Mouse (Mus musculus): ENCODE results near the gene Smad3.
A peak's percentile ranks its signal among the peaks of the same experiment; 100 is the strongest.

Gene Smad3

DNA sequence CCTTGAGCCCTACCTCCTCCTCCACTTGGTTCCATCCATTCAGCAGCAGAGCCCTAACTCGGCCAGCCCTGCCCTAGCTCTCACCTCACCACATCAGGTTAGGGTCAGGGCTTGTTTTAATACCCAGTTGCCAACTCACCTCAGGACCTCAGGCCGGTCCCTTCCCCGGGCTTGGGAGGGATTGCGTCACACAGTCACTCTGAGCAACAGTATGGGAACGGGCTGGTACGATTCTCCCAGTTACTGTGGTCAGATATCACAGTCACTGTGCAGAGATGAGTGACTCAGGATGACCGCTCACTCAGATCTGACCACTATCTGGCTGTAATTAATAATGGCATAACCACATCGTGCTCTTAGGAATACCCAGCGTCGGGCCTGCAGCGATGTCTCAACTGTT lies 14.0 kb downstream of the Smad3 start:
- no peak for DNase-seq

- no peak for DNase-seq
Measured at GRCm38 (mm10) chr9:63742887-63743660, 14.7 kb downstream of the Smad3 start.

GRCm38 (mm10) chr9:63742318-63742717 lies 15.5 kb downstream of the Smad3 start:
- DNase-seq, result no peak

DNA sequence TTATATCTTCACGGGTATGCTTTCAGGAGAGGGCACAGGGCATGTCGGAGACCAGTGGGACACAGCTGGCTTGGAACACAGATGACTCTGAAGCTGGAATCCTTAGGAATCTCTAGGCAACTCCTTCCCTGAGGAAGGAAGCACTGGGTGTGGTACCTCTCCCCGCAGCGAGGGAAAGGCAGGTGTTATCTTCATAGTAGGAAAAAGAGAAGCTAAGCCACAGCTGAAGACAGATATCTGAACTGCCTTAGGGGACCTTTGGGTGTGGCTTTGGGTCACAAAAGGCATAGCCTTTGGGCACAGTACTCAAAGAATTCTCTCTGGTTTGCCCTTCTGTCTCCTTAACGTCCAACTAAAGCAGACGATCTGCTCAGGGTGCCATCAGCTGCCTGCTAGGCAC lies 16.0 kb downstream of the Smad3 start:
- DNase-seq, result no peak

GRCm38 (mm10) chr9:63740320-63740841 lies 17.4 kb downstream of the Smad3 start:
- no peak for DNase-seq

GRCm38 (mm10) chr9:63738830-63739229 lies 19.0 kb downstream of the Smad3 start:
- DNase-seq, result no peak

DNA sequence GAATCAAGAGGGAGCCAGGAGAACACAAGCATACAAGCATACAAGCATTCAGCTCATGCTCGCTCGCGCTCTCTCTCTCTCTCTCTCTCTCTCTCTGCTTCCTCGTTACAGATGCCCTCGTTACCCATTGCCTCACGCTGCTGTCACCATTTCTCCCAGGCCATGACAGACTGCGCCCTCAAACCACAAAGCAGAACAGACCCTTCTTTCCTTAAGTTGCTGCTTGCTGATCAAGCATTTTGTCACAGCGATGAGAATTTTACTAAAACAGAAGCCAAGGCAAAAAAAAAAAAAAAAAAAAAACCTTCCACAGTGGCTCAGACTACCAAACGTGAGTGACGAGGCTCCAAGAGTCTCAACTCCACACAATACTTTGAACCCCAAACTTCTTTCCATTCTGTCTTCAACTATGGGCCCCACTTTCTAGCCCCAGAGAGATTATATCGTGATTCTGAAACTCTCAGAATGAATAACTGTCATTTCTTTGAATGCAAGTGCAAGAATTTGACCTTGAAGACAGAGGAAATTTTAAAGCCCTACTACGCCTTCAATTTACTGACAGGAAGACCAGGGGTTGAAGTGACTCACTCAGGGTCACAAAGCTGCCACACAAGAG lies 19.6 kb downstream of the Smad3 start:
- DNase-seq, result no peak

DNA sequence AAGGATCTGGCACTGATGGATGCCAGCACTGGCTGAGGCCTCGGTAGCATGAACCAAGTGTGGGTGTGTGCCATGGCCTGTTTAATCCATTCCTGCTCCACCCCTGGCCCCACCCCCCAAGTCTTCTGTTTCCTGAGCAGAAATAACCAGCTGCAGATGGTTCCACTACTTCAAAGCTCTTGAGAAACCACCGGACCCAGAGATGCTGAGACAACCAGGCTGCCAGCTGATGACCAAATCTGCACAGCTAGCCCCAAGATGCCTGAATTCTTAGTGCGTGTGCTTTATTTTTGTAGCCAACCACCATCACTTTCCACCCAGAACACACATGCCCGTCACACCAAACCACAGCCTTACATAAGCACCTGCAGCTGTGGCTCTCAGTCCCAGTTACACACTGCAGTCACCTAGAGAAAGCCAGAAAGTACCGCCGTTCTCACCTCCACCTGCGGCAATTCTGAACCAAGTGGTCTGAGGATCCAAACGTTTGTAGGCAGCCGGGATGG lies 20.3 kb downstream of the Smad3 start:
- no peak for DNase-seq

DNA sequence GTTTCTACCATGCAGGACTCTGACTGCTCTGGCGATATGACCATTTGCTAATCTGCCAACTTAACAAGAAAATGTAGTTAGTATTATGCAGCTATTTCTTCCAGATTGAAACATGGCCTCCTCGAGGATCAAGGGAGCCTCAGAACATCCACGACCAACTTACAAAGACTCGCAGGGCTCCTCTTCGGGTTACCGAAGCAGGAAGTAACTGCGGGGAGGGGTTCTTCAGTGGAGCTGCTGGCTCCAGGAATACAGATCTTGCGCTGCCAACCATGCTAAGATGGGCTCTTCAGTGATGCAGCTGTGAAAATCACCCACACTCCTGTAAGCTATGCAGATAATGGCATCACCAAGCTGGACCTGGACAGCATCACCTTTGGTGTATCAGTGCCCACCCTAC lies 23.5 kb downstream of the Smad3 start:
- DNase-seq, result no peak

GRCm38 (mm10) chr9:63732700-63733099 lies 25.1 kb downstream of the Smad3 start:
- DNase-seq, result no peak

- no peak for DNase-seq
Measured at GRCm38 (mm10) chr9:63731114-63731828, 26.5 kb downstream of the Smad3 start.

DNA sequence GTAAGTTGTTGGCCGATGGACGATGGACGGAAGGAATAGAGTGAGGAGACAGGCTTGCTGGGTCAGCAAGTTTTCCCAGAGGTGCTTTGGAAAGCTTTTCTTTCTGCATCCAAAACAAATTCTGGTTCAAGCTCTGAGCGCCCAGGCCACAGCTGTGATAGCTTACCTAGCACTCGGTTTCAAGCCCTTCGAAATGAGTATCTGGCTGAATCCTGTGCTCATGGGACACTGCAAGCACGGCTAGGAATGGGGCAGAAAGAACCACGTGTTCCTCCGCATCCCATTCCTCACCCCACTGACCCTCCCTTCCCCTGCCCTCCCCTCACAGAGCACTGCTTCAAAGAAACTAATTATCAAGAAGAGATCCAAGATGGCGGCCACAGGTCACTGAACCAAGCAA lies 28.8 kb downstream of the Smad3 start:
- DNase-seq, result no peak

DNA sequence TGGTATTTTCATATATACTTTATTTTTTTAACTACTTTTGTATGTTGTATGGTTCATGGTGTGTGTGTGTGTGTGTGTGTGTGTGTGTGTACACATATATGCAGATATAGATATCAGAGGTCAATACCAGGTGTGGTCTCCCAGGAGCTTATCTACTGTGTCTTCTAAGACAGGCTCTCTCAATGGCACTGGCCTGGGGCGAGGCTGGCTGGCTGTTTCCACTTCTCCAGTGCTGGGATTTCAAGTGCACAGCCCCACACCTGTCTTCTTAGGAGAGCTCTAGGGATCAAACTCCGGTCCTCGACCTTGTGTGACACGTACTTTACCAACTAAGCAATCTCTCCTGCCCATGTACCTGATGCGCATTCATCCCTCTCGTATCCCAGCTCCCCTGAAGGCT lies 30.7 kb downstream of the Smad3 start:
- DNase-seq, result no peak

GRCm38 (mm10) chr9:63726088-63727010 lies 31.4 kb downstream of the Smad3 start:
- no peak for DNase-seq

DNA sequence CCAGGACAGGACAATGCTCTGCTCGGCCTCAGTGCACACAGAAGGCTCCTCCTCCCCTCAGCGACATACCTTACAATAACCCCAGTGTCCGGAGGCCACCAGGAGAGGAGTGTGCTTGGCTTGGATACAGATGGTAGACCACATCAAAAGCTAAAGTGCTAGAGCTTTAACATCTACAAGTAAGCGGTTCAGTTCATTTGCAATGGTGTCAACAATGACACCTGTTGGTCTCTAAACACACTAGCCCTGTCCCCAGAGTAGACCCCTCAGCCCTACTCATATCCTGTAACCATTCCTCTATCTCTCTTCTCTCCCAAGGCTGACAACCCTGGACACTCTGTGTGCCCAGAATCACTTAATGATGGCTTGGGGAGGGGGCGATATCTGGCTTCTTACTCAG lies 33.0 kb downstream of the Smad3 start:
- DNase-seq, result no peak

DNA sequence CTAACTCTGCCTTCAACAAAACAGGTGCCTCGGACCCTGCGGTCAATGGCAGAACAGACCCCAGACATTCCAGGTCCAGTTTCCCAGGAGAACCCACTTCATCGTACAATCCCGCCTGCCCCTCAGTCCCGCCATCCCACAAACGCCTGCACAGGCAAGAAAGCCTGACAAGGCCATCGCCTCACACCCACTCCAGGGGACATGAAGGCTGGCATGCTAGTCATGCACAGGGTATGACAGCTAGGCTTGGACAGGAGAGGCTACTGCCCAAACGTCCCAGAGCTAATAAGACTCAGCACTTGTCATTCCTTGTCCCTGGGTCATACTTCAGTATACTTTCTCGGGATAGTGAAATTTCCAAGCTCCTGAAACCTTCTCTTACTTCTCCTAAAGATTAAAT lies 34.9 kb downstream of the Smad3 start:
- no peak for DNase-seq

GRCm38 (mm10) chr9:63722350-63722749 lies 35.4 kb downstream of the Smad3 start:
- DNase-seq, result no peak

- DNase-seq, result no peak
Measured at GRCm38 (mm10) chr9:63721573-63722275, 36.1 kb downstream of the Smad3 start.

- DNase-seq, result no peak
Measured at GRCm38 (mm10) chr9:63720715-63721114, 37.1 kb downstream of the Smad3 start.

GRCm38 (mm10) chr9:63719770-63720440 lies 37.9 kb downstream of the Smad3 start:
- DNase-seq, result peak; percentile 63

- no peak for DNase-seq
Measured at GRCm38 (mm10) chr9:63718735-63719358, 38.9 kb downstream of the Smad3 start.

Measured in cerebellum, adult 9-11 months (tissue).